Mouse (Mus musculus) forebrain, embryonic 11.5 days (tissue): ENCODE results near the gene Nmrk2. TPM values are rescaled to one million over a fixed set of nuclear protein-coding genes. Genes with fewer than 3 reads are reported as not detected.
A peak's percentile ranks its signal among the peaks of the same experiment; 100 is the strongest.

Experiments used
- ATAC-seq: fragments of 200-750 bp; cut with Nextera tagmentation; replicated peaks from 2 replicates; pipeline ENCODE4 v1.8.0; 2017; ENCODE audit warnings: moderate TSS enrichment; ENCODE audit not compliant: low FRiP score
- DNase-seq: peaks from one replicate; pipeline ENCODE4 v3.0.0-alpha.2; 2017; ENCODE audit warnings: low spot score
- H3K27ac ChIP-seq: fragments of 300-500 bp; sonication (generic); 2 replicates; pipeline ENCODE4 v1.5.1; 2014; ENCODE audit warnings: low read depth, low read length
- H3K27me3 ChIP-seq: fragments of 300-500 bp; sonication (generic); 2 replicates; pipeline ENCODE4 v1.6.1; 2014; ENCODE audit warnings: mild to moderate bottlenecking, low read length, mixed read lengths; ENCODE audit not compliant: control insufficient read depth, insufficient read depth
- H3K36me3 ChIP-seq: fragments of 300-500 bp; sonication (generic); 2 replicates; pipeline ENCODE4 v1.6.1; 2014; ENCODE audit warnings: mild to moderate bottlenecking, low read length, moderate library complexity, mixed read lengths; ENCODE audit not compliant: control insufficient read depth, insufficient read depth
- H3K4me1 ChIP-seq: fragments of 300-500 bp; sonication (generic); replicated peaks from 2 replicates; pipeline ENCODE4 v1.6.1; 2014; ENCODE audit warnings: low read length, mixed read lengths; ENCODE audit not compliant: control insufficient read depth, insufficient read depth
- H3K4me2 ChIP-seq: fragments of 300-500 bp; sonication (generic); 2 replicates; pipeline ENCODE4 v1.6.1; 2014; ENCODE audit warnings: low read depth, mild to moderate bottlenecking, low read length, moderate library complexity, mixed read lengths; ENCODE audit not compliant: severe bottlenecking
- H3K4me3 ChIP-seq: fragments of 300-500 bp; sonication (generic); 2 replicates; pipeline ENCODE4 v1.5.1; 2014; ENCODE audit warnings: low read depth, low read length
- H3K9ac ChIP-seq: fragments of 300-500 bp; sonication (generic); 2 replicates; pipeline ENCODE4 v1.6.1; 2014; ENCODE audit warnings: low read length
- H3K9me3 ChIP-seq: fragments of 300-500 bp; sonication (generic); 2 replicates; pipeline ENCODE4 v1.6.1; 2016; ENCODE audit warnings: low read length, mixed read lengths; ENCODE audit not compliant: control insufficient read depth
- WGBS: fragments of 180-500 bp; shearing (Covaris S2); extraction: QIAGEN DNeasy Blood & Tissue Kit; methylation state at CpG from one replicate; pipeline ENCODE4 v1.1.7; 2014; 5-methylcytosine and 5-hydroxymethylcytosine counted together
- polyA plus RNA-seq: library from polyadenylated mRNA; unstranded; fragments of >200 nt; fragmentation: Nextera tagmentation; extraction: Ambion mirVana; gene quantifications from 2 replicates; pipeline ENCODE4 v1.2.1, GENCODE M21; 2014

The Nmrk2 gene
- polyA plus RNA-seq, 1 experiment from 2014 or later: not detected

GRCm38 (mm10) chr10:81168521-81169244, 33.2 kb downstream of the Nmrk2 start:
- peak overlapping the region; percentile 41 for H3K9ac ChIP-seq
- H3K4me3 ChIP-seq: peak overlapping the region; percentile 89
- peaks cover 9% of the 10 kb centered on the region for H3K4me1 ChIP-seq
- peaks cover 2% of the 10 kb centered on the region; the same call in 1 of the 2 replicates for H3K36me3 ChIP-seq
- 0 out of 2 replicates have a peak, but pooled peaks have one; percentile 25 for ATAC-seq
- DNase-seq: peak; percentile 85
- WGBS: 4% methylated on average over 29 of the region's 29 CpGs
- peak overlapping the region; percentile 14; the same call in 1 of the 2 replicates for H3K27ac ChIP-seq
- no peaks in the 10 kb centered on the region for H3K27me3 ChIP-seq
- H3K4me2 ChIP-seq: peak overlapping the region; percentile 78
- no peaks in the 10 kb centered on the region for H3K9me3 ChIP-seq

DNA sequence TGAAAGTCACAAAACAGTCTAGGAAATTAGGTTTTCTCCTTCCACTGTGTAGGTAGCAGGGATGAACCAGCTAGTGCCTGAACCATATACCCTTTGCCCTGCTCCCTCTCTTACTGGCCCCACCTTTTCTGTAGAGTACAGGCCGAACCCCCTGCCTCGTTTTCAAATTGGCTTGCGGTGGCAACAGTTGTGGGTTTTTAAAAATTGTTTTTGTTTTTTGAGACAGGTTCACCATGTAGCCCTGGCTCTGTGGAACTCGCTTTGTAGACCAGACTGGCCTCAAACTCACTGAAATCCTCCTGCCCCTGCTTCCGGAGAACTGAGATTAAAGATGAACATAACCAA, 33.8 kb downstream of the Nmrk2 start:
- peak overlapping the region; percentile 78 for H3K4me2 ChIP-seq
- ATAC-seq: peak; percentile 78

DNA sequence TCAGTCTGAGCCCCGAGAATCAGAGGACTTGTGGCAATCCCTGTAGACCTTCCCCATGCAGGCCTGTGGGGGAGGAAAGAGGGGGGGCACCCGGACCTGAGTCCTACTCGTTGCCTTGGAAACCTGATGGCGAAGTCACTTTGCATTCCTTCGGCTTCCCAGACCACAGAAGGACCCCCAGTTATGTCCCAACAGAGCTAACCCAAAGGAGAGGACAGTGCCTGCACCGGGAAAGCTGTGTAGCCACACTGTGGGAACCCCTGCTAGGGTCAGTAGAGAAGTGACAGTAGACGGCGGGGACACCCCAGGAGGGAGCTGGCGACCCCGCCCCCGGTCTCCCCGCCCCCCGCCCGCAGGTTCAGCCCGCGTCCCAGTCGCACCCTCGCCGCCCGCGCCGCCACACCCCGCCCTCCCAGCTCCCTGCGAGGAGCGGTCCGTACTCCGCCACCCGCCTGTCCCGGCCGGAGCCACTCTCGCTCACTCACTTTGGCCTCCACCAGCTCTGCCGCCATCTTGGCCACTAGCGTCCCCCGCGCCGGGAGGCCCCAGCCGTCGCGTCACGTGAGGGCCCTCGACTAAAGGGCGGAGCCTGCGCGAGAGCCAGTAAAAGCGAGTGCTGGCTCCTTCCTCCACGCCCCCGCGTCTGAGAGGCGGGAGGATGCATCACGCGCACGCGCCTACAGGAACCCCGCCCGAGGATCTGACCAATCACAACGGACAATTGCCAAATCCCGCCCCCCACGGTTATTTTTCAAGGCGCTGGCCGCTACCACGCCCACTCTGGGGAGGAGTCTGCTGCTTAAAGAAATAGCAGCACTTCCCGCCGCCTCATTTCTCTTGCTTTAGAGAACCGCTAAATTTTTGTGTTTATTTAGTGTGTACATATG, 34.4 kb downstream of the Nmrk2 start, which contains the start of gene Pias4:
Gene Pias4 (minus strand): TSS at position 724 of the 887 bp plus-strand sequence.
- H3K9ac ChIP-seq: peak within 1 kb of the TSS; percentile 83
- DNase-seq (peak; percentile 100), ATAC-seq (peak; percentile 93)
- H3K4me1 ChIP-seq: peaks cover 6% of the 10 kb centered on the region
- peak within 1 kb of the TSS; percentile 89 for H3K4me3 ChIP-seq
- under 1% methylated on average over 57 of the region's 64 CpGs for WGBS
- H3K27me3 ChIP-seq: no peaks in the 10 kb centered on the region
- no peaks in the 10 kb centered on the region for H3K9me3 ChIP-seq
- H3K36me3 ChIP-seq: peaks cover 5% of the 10 kb centered on the region; the same call in 1 of the 2 replicates
- peak within 1 kb of the TSS; percentile 37 for H3K27ac ChIP-seq
- H3K4me2 ChIP-seq: peak within 1 kb of the TSS; percentile 85

More for the DNA sequence above, 33.8 kb downstream of the Nmrk2 start:
- Histone ChIP-seq H3K4me3 (peak overlapping the region; percentile 89), H3K9me3 (no peaks in the 10 kb centered on the region), H3K9ac (peak overlapping the region; percentile 41), H3K27ac (peak overlapping the region; percentile 14; the same call in 1 of the 2 replicates), H3K4me1 (peaks cover 6% of the 10 kb centered on the region), H3K27me3 (no peaks in the 10 kb centered on the region), H3K36me3 (peaks cover 2% of the 10 kb centered on the region; the same call in 1 of the 2 replicates)
- DNase-seq: no peak
- 6% methylated on average over 5 of the region's 5 CpGs for WGBS

GRCm38 (mm10) chr10:81165118-81165517, 36.7 kb downstream of the Nmrk2 start:
- Histone ChIP-seq H3K4me3 (no peak overlapping the region), H3K36me3 (peaks cover 9% of the 10 kb centered on the region; the same call in 1 of the 2 replicates), H3K9me3 (no peaks in the 10 kb centered on the region), H3K4me2 (no peak overlapping the region), H3K27ac (no peak overlapping the region), H3K27me3 (no peaks in the 10 kb centered on the region), H3K9ac (no peak overlapping the region; the same call in 1 of the 2 replicates), H3K4me1 (peaks cover 6% of the 10 kb centered on the region)
- 87% methylated on average over 8 of the region's 8 CpGs for WGBS
- no peak for ATAC-seq
- DNase-seq: no peak

- Histone ChIP-seq H3K9ac (no peak overlapping the region), H3K4me2 (no peak overlapping the region), H3K27me3 (no peaks in the 10 kb centered on the region), H3K36me3 (peaks cover 9% of the 10 kb centered on the region; the same call in 1 of the 2 replicates), H3K4me3 (no peak overlapping the region), H3K27ac (no peak overlapping the region), H3K9me3 (no peaks in the 10 kb centered on the region), H3K4me1 (peaks cover 4% of the 10 kb centered on the region)
- WGBS: 78% methylated on average over 2 of the region's 2 CpGs
- no peak for ATAC-seq
- no peak for DNase-seq
Observed at GRCm38 (mm10) chr10:81162318-81162652, 39.6 kb downstream of the Nmrk2 start.

DNA sequence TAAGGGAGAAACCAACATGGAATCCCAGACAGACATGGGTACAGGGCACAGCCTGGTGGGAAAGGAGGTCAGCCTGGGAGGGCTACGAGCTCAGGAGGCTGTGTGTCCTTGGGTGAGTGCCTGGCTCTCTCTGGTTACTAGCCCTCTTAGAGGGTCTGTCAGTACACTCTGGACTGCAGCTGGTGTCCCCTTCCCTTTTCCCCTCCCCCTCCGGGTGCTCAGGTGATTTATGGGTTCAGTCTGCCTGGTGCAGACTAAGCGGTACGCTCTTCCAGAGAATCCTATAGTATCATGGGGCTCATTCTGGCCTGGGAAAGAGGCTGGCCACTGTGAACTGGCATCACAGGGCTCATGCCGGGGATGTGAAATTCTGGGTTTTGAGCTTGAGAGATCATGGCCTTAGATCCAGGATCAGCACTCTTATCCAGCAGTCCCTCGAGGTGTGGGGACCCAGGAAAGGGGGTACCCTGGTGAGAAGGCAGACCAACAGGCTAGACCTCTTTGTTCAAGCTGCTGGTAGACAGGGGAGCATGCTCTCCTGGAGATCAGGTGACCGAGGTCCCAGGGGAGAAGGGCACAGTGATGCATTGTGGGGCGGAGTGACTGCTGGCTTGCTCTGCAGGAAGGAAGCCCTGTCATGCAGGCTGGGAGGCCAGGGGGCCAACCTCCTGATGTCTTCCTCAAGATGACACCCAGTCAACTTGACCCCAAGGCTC, 40.1 kb downstream of the Nmrk2 start:
- Histone ChIP-seq H3K4me2 (no peak overlapping the region), H3K36me3 (peaks cover 14% of the 10 kb centered on the region; the same call in 1 of the 2 replicates), H3K4me3 (no peak overlapping the region), H3K9ac (no peak overlapping the region), H3K4me1 (peaks cover 2% of the 10 kb centered on the region), H3K27me3 (no peaks in the 10 kb centered on the region), H3K27ac (no peak overlapping the region), H3K9me3 (no peaks in the 10 kb centered on the region)
- ATAC-seq: no peak
- WGBS: 93% methylated on average over 8 of the region's 8 CpGs
- no peak for DNase-seq

- DNase-seq (no peak), ATAC-seq (no peak)
- H3K4me2 ChIP-seq: no peak overlapping the region
- no peaks in the 10 kb centered on the region for H3K4me1 ChIP-seq
- no peak overlapping the region for H3K4me3 ChIP-seq
- no peak overlapping the region for H3K9ac ChIP-seq
- no peak overlapping the region for H3K27ac ChIP-seq
- H3K27me3 ChIP-seq: no peaks in the 10 kb centered on the region
- H3K9me3 ChIP-seq: no peaks in the 10 kb centered on the region
- H3K36me3 ChIP-seq: peaks cover 16% of the 10 kb centered on the region; the same call in 1 of the 2 replicates
- WGBS: 88% methylated on average over 6 of the region's 6 CpGs
Observed at GRCm38 (mm10) chr10:81154736-81155135, 47.1 kb downstream of the Nmrk2 start.

DNA sequence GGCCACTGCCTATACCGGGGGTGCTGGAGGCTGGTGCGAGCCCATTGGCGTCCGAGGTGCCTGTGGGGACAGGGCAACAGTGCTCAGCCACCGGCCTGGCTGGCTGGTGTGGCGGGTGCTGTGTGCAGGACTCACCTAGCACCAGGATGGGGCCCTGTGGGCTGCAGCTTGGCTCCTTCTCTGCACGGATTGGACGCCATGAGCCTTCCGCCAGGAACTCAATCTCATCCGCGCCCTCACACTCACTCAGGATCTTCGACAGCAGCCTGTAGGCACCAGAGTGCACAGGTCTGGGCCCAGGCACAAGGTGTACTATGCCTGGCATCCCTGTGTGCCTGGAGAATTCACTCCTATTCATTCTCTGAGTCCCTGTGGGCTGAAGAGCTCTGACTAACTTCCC, 47.5 kb downstream of the Nmrk2 start:
- no peak for ATAC-seq
- Histone ChIP-seq H3K9ac (no peak overlapping the region), H3K36me3 (peaks cover 16% of the 10 kb centered on the region; the same call in 1 of the 2 replicates), H3K4me2 (no peak overlapping the region), H3K9me3 (no peaks in the 10 kb centered on the region), H3K27me3 (no peaks in the 10 kb centered on the region), H3K4me1 (no peaks in the 10 kb centered on the region), H3K4me3 (no peak overlapping the region), H3K27ac (no peak overlapping the region)
- no peak for DNase-seq
- WGBS: 96% methylated on average over 12 of the region's 12 CpGs
